Comparison of ENCODE assay signal across 11 mouse cellular contexts in the genomic region with DNA sequence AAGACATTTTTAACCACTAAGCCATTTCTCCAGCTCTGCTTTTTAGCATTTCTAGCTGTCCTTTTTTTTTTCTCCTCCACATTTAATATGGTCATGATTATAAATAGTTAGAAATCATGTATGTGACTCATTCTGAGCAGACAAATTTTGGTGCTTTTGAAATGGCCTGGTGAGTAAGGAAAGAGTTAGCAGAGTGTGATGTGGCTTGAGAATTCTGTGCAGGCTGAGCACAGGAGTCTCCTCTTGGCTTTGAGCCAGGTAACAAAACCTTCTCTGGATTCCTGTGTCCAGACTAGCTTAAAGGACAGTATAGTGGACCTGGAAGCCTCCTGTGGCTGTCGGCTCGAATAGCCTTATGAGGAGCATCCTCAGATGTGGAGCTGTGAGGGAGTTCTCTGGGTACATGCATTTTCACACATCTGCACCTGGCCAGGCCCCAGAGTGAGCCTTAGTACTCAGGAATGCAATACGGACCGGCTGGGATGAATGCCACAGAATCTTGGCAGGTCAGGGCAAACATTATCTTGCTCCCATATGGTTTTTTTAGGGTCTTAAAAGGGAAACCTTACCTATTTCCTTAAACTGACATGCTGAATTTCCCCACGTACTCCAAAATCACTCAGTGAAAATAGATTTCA.
A peak's percentile ranks its signal among the peaks of the same experiment; 100 is the strongest.
DNase-seq lines count a peak whose midpoint lies in the region; ATAC-seq and TF ChIP-seq lines count a peak whose summit lies in the region.
"Had no signal": no experiment of that assay in that cellular context is flagged by ENCODE, and none has a peak within 500 bp of the region (broad histone marks: within the 10 kb centered on the region; RNA-seq: fewer than 3 reads in every experiment).

No protein-coding gene starts in this region.

- peaks cover 25% of the 10 kb centered on the region for H3K4me1 ChIP-seq in limb, embryonic 14.5 days (ENCODE audit: control insufficient read depth, insufficient read depth, low read length)
- peaks cover 3% of the 10 kb centered on the region; the same call in 1 of the 2 replicates for H3K4me1 ChIP-seq in limb, embryonic 10.5 days

- 20% methylated on average over 5 of the region's 5 CpGs for WGBS in limb, embryonic 14.5 days
- 74% methylated on average over 5 of the region's 5 CpGs for WGBS in limb, embryonic 10.5 days

- no peak for TF ChIP-seq POLR2A in limb, embryonic 14.5 days (IDR thresholded peaks at IDR 0.05; ENCODE audit: borderline replicate concordance, extremely low read depth, insufficient read depth, insufficient read length)

- no peaks in the 10 kb centered on the region for H3K27me3 ChIP-seq in limb, embryonic 14.5 days (ENCODE audit: control insufficient read depth, insufficient read depth, low read length)
- peaks cover 21% of the 10 kb centered on the region for H3K27me3 ChIP-seq in limb, embryonic 10.5 days (ENCODE audit: low read depth, poor library complexity, severe bottlenecking)

- H3K36me3 ChIP-seq in limb, embryonic 14.5 days (ENCODE audit: control insufficient read depth, insufficient read depth, low read length): no peaks in the 10 kb centered on the region
- no peaks in the 10 kb centered on the region for H3K36me3 ChIP-seq in limb, embryonic 10.5 days
- H3K36me3 ChIP-seq: forebrain, embryonic 10.5 days had no signal

- peak; percentile 41 for ATAC-seq in limb, embryonic 14.5 days (ENCODE audit: low FRiP score, low read depth)

- 0 out of 2 replicates have a peak overlapping the region, but pooled peaks have one; percentile 28 for H3K27ac ChIP-seq in limb, embryonic 14.5 days (replicated peaks; ENCODE audit: low read depth, low read length)
- no peak overlapping the region for H3K27ac ChIP-seq in limb, embryonic 10.5 days
- H3K27ac ChIP-seq: forebrain, embryonic 10.5 days had no signal

- no peak overlapping the region for H3K4me2 ChIP-seq in limb, embryonic 14.5 days (replicated peaks; ENCODE audit: low read depth, low read length, severe bottlenecking)

- intact Hi-C loops in heart, postnatal 36 days (cut with DNase I): no loop called here

- H3K9ac ChIP-seq in limb, embryonic 14.5 days (ENCODE audit: low read depth, low read length, severe bottlenecking): no peak overlapping the region

- no peaks in the 10 kb centered on the region for H3K9me3 ChIP-seq in limb, embryonic 14.5 days (ENCODE audit: control insufficient read depth, low read length)
- H3K9me3 ChIP-seq in limb, embryonic 10.5 days (replicated peaks): no peaks in the 10 kb centered on the region
- H3K9me3 ChIP-seq: forebrain, embryonic 10.5 days had no signal

- DNase-seq in frontal cortex, adult 2 months (ENCODE audit: extremely low spot score in 1 of 2, low spot score in 1 of 2): peak; percentile 8 to 46
- DNase-seq in frontal cortex, postnatal 14 days (ENCODE audit: low spot score in 2 of 2): no peak
- DNase-seq in limb, embryonic 14.5 days (ENCODE audit: low spot score): peak; percentile 71
- no peak for DNase-seq in limb, embryonic 10.5 days (ENCODE audit: low spot score)
- DNase-seq in adipocyte (ENCODE audit: low spot score): peak; percentile 6
- peak; percentile 15 to 19 for DNase-seq in heart, postnatal 36 days
- no peak for DNase-seq in B cell, adult 2 months
- no peak for DNase-seq in adrenal gland, adult 18-20 months (ENCODE audit: low spot score in 2 of 2)
- DNase-seq: kidney, adult 9 months; layer of hippocampus, postnatal 36 days had no signal

- H3K4me3 ChIP-seq in limb, embryonic 14.5 days (replicated peaks; ENCODE audit: low read length): no peak overlapping the region
- H3K4me3 ChIP-seq in limb, embryonic 10.5 days: no peak overlapping the region
- H3K4me3 ChIP-seq: forebrain, embryonic 10.5 days had no signal

Comparison
In these comparisons a context has a peak if more than half of its experiments do, and no peak if none do; other contexts are left out.
1. DNase-seq: peak in frontal cortex, adult 2 months (2 of 2), limb, embryonic 14.5 days (single experiment), adipocyte (single experiment) and heart, postnatal 36 days (2 of 2); none in frontal cortex, postnatal 14 days (0 of 2), limb, embryonic 10.5 days (single experiment), B cell, adult 2 months (0 of 2) and adrenal gland, adult 18-20 months (0 of 2).